Mouse (Mus musculus): ENCODE data around the gene Map4k1. TPM values are rescaled to one million over a fixed set of nuclear protein-coding genes. Genes with fewer than 3 reads are reported as not detected.

Gene Map4k1
- total RNA-seq (2021) = 1 to 10 TPM; 2.0 to 2.2 TPM

DNA sequence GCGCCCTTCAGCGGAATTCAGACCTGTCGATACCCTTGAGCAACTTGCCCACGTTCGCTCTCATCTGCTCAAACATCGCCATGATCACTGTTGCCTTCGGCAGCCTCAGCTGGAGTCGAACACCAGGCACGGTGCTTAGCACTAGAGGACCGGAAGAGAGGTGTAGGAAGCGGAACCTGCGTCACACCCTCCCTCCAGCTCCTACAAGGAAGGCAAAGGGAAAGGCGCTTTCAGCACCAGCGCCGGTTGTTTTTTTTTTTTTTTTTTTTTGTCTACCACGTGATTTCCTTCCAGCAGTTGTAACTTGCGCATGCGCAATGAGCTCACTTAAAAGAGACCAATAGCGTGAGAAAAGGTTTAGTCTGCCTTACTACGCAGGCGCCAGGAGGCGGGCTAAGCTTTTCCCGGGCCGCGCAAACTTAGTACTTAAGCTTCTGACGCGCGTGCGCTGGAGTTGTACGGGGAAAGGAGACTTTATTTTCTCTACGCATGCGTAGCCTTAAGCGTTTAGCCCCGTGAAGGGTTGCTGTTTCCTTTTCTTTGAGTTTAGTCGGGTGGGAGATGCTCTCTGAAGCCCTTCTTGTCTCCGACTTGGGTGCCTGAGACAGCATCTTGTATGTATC lies at the start of gene Map4k1, which contains the start of gene Eif3k:
Gene Map4k1 (plus strand): TSS at position 400 of the 623 bp plus-strand sequence.
Gene Eif3k (minus strand): TSS at position 214 of the 623 bp plus-strand sequence.
- peak; percentile 98 for DNase-seq
- intact Hi-C loops (cut with DNase I) = loop anchor here (10.0 kb wide), 2 partner anchors 313 to 547 kb away; partner anchors contain the start of gene Gmfg

DNA sequence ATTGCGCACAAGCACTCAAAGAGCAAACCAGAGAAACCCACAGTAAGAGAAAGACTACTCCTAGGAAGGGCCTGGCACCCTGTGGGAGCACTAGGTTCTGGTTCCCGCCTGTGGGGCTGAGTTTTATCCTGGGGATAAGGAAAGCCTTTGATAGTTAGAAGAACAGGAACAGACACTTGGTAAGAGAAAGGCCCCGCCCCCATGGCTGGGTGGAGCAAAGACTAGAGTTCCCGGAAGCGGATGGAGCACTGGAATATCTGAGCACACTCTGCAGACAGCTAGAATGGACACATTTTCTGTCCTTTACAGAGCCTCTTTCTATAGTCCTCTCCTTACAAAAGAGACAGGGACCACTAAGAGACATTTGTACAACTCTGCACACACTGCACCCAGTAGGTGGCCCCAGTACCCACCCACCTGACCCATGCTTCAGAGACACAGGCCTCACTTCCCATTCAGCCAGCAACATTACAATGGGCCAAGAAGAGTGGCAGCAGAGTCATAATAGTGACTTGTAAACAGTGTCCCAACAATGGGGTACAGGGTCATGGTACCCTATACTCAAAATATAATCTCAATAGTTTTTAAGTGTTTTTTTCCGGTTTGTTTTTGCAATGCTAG lies 49.3 kb upstream of the Map4k1 start:
- intact Hi-C loops (cut with DNase I) = no loop called here
- no peak for DNase-seq

DNA sequence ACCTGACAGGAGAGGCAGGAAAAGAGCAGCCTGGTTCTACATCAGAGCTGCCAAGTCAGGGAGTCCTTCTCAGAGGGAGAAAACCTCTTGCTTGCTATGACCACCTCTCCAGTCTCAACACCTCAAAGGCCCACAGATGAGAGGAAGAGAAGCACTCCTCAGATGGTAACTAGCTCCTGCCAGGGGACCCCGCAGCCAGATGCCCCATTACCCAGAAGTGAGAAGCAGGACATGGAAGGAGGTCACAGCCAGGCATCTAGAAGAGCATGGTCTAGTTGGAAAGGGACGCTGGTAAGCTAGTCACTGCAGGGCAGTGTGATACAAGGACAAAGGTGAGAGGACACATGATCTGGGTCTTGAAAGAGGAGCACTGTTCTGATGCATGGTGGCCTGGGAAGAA lies 48.0 kb upstream of the Map4k1 start:
- intact Hi-C loops (cut with DNase I) = no loop called here

GRCm38 (mm10) chr7:28936787-28937186 lies 45.1 kb upstream of the Map4k1 start:
- DNase-seq = no peak
- intact Hi-C loops (cut with DNase I) = loop anchor here (5.0 kb wide), 1 partner anchor 36 kb away; no protein-coding TSS in a partner anchor

More for the DNA sequence above, 48.0 kb upstream of the Map4k1 start:
- DNase-seq = no peak

- DNase-seq = no peak
- intact Hi-C loops (cut with DNase I) = loop anchor here (5.0 kb wide), 1 partner anchor 34 kb away; no protein-coding TSS in a partner anchor
Measured at GRCm38 (mm10) chr7:28938654-28939053, 43.2 kb upstream of the Map4k1 start.

GRCm38 (mm10) chr7:28939418-28940183 lies 42.2 kb upstream of the Map4k1 start:
- no peak for DNase-seq

DNA sequence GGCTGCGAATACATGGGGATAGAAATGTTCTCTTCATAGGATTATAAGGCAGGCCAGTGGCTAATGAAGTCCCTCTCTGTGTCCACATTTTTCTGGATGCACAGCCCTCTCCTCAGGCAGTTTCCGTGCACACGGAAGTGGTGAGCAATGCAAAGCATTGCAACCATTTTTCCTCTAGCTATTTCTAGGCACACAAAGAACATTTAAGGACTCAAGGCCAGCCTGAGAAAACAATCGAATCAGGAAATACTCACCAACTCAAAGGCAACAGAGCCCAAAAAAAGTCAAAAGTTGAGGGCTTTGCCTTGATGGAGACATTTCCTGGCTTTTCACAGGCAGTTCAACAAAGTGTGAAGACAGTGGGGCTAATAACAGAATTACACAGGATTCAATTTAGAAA lies 40.7 kb upstream of the Map4k1 start:
- intact Hi-C loops (cut with DNase I) = no loop called here
- DNase-seq = no peak

More at GRCm38 (mm10) chr7:28939418-28940183, 42.2 kb upstream of the Map4k1 start:
- intact Hi-C loops (cut with DNase I) = loop anchor here (5.0 kb wide), 1 partner anchor 33 kb away; no protein-coding TSS in a partner anchor

DNA sequence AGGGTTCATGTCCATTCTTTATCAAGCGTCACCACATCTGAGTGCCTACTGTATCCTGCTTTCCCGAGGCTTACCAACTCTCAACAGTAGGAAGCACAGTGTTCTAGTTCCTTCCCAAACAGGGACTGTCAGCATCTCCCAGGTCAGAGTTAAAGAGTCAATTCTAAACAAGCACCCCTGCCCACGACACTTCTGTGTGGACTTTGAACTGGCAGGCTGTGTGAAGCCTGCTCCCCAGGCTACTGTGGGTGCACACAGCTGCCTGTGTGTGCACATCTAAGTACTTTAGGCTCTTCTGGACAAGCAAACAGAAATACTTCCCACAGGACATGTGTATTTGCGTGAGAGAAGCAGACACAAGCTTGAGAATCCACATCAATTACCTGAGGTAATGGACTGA lies 40.3 kb upstream of the Map4k1 start:
- no peak for DNase-seq
- intact Hi-C loops (cut with DNase I) = no loop called here

DNA sequence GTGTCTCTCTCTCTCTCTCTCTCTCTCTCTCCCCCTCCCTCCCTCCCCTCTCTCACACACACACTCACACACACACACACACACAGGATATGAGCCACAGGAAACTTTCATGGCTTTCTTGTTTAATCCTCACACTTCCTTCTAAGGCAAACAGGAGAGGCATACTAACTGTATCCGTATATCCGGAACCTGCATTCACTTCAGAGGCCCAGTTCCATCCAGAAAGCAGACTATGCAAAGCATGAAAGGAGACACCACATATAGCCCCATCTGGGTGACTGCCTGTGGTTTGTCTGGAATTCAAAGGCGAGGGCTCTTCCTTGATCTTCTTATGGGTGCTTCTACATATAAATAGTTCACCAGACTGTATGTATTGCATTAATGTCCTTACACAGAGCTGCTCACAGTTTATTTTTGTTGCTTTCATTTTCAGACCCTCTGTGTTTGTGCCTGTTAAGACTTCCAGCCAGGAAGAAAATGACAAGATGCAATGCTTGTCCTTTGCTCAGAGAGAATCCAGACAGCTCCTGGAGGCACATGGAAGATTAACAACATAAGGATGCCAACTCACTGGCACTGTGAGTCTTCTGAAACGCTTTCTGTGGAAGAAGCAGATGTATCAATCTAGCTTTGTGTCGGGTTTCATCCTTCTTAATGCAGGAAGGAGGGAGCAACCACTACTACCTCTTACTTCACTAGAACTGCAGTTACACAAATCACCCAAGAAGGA lies 38.2 kb upstream of the Map4k1 start:
- DNase-seq = no peak

DNA sequence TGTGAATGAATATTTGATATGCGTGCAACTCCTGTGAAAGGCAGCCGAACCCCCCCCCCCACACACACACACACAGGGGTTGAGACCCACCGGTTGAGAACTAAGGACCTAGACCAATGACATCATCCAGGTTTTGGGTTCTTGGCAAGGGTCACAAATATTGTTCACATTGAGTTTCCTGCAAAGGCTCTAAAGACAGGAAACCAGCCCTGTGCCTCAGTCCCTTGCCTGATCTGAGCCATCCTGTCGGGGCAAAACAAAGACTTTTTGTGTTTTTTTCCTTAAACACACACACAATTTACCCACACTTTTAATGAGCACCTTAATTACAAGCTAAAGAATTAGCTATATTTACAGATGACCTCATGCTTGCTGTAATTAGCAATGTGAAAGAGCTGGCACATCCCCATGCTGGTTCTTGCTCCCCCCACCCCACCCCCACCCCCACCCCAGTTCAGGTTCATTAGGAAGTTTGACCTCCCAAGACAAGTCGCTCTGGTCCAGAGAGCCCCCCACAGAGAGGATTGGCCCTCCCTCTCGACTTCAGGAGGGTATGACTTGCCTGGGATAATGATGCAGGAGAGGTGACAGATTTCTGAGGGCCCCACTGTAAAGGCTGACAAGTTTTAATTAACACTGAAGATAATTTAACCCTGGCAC lies 37.0 kb upstream of the Map4k1 start:
- intact Hi-C loops (cut with DNase I) = no loop called here
- no peak for DNase-seq

More for the DNA sequence above, 38.2 kb upstream of the Map4k1 start:
- intact Hi-C loops (cut with DNase I) = loop anchor here (1.0 kb wide), 1 partner anchor 18 kb away; no protein-coding TSS in a partner anchor

DNA sequence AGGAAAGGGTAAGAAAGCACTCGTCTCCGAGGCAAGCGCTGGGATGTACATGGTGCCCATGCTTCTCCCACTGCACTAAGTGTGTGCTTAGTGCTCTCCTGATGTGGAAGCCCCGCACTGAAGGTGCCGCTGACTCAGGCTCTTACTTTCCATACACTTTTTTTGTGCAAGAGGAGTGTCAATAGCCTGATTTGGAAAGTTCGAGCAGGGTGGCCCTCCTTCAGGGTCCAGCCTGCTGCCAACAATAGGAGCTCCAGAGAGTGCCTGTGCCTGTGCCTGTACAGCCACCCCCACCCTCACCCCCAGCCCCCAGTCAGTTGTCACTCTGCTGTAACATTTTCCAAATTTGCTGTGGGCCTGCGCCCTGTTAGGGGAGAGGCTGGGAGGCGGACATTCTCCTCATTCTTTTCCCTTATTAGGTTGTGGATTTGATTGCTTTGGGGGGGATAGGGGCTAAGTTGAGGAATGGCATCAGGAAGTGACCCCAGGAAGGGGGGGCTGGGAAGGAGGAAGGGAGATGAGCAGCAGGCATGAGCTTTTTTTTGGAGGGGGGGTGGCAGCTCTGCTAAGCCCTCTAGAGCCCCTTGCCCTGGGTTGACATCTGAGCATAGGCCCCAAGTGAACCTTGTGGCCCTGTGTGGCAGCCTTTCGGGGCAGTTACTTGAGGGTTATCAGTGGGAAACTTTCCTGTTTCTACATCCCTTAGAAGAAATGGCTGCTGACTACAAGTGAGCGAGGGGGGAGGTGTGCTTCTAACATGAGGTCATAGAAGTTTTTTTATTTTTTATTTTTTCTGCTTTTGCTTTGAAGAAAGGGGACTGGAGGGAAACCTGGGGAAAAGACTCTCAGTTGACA lies 36.2 kb upstream of the Map4k1 start:
- DNase-seq = peak in 1 of 2 experiments; percentile 49
- intact Hi-C loops (cut with DNase I) = no loop called here

DNA sequence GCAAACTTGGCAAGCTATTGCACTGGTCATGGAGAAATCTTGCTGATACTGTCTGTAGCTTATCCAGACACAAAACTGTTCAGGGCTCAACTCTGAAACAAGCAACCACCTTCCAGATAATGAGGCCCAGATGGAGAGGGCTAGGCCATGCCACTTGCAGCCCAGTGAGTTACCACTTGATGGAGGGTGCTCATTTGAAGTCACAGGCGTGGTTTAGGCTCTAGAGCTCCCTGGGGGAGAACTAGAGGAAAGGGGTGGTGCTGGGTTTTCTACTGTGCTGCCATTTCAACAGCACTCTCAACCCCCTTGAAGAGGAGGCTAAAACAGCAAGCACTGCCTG lies 35.6 kb upstream of the Map4k1 start:
- DNase-seq = no peak
- intact Hi-C loops (cut with DNase I) = no loop called here

DNA sequence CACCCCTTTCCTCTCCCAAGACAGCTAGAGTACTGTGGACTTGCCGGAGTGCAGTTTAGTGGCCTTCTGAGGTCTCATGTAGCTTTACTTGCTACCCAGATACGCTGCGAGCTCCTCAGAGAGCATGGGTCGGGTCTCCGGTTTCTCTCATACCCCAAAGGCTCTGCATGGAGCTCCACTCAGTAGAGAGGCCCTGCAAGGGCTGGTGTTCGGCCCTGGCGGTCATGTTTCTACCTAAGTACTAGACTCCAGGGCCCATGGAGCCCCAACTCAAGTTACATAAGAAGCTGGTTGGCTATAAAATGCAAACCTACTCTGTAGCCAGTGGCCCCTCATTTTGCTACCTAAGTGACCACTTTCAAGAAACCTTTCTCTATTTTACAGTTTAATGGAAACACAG lies 33.1 kb upstream of the Map4k1 start:
- no peak for DNase-seq
- intact Hi-C loops (cut with DNase I) = no loop called here

GRCm38 (mm10) chr7:28949298-28949697 lies 32.6 kb upstream of the Map4k1 start:
- no peak for DNase-seq
- intact Hi-C loops (cut with DNase I) = no loop called here

- DNase-seq = no peak
- intact Hi-C loops (cut with DNase I) = loop anchor here (10.0 kb wide), 1 partner anchor 576 kb away; the partner anchor contains the start of gene Plekhg2
Measured at GRCm38 (mm10) chr7:28950346-28951037, 31.4 kb upstream of the Map4k1 start.

- no peak for DNase-seq
- intact Hi-C loops (cut with DNase I) = loop anchor here (10.0 kb wide), 1 partner anchor 577 kb away; the partner anchor contains the start of gene Plekhg2
Measured at GRCm38 (mm10) chr7:28951764-28952163, 30.1 kb upstream of the Map4k1 start.

DNA sequence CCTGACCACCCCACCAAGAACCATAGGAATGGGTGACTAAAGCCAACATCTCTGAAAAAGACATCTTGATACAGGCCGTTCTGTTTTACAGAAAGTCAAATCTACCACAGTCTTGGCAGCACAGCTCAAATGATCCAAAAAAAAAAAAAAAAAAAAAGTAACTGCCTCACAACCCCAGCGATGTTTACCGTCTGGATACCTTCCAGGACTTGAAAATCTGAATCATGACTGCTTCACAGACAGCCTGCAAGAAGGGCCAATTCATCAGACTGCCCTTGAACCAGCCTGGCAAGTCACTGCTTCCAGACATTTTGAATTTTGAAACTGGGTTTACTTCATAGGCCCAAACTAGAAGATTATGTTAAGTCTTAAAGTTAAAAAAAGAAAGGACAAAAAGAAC lies 29.1 kb upstream of the Map4k1 start:
- intact Hi-C loops (cut with DNase I) = loop anchor here (10.0 kb wide), 1 partner anchor 578 kb away; the partner anchor contains the start of gene Plekhg2
- no peak for DNase-seq
